Mouse (Mus musculus) MEL (cell line): ENCODE measurements around the gene Kcnq4. TPM values are rescaled to one million over a fixed set of nuclear protein-coding genes. Genes with fewer than 3 reads are reported as not detected.

Experiments
- DNase-seq: peaks from one replicate; pipeline ENCODE4 v3.0.0; 2011; ENCODE audit warnings: low read depth, low spot score
- H3K27ac ChIP-seq: 2 replicates; pipeline ENCODE4 v1.5.1; 2012; ENCODE audit warnings: low read depth, mild to moderate bottlenecking, control low read depth, low read length, moderate library complexity; ENCODE audit not compliant: control insufficient read depth
- H3K27me3 ChIP-seq, 2 experiments: fragments of 150-350 bp in 1 of 2; sonication (generic) in 1 of 2; 2 replicates each; pipeline ENCODE4 v1.6.1; 2012; ENCODE audit warnings: low read length in 2 of 2, mild to moderate bottlenecking in 2 of 2, improper control_type of control experiment in 1 of 2, moderate library complexity in 1 of 2; ENCODE audit not compliant: insufficient read depth in 2 of 2, control insufficient read depth in 1 of 2
- H3K36me3 ChIP-seq, 2 experiments: 2 replicates each; pipeline ENCODE4 v1.6.1; 2012 to 2014; ENCODE audit warnings: low read length in 2 of 2, improper control_type of control experiment in 1 of 2, inconsistent platforms in 1 of 2, mild to moderate bottlenecking in 1 of 2; ENCODE audit not compliant: insufficient read depth in 2 of 2, control insufficient read depth in 1 of 2
- H3K4me1 ChIP-seq, 2 experiments: fragments of 150-350 bp in 1 of 2; sonication (generic) in 1 of 2; 2 replicates each; pipeline ENCODE4 v1.6.1; 2012; ENCODE audit warnings: low read length in 2 of 2, improper control_type of control experiment in 1 of 2, mild to moderate bottlenecking in 1 of 2; ENCODE audit not compliant: insufficient read depth in 2 of 2, control insufficient read depth in 1 of 2
- H3K4me3 ChIP-seq, 2 experiments: fragments of 150-350 bp in 1 of 2; sonication (generic) in 1 of 2; 2 replicates each; pipeline ENCODE4 v1.5.1; 2012; ENCODE audit warnings: low read depth in 2 of 2, low read length in 2 of 2, mild to moderate bottlenecking in 2 of 2, moderate library complexity in 2 of 2, control low read depth in 1 of 2, improper control_type of control experiment in 1 of 2; ENCODE audit not compliant: control insufficient read depth in 1 of 2, insufficient read depth in 1 of 2
- H3K79me2 ChIP-seq: 2 replicates; pipeline ENCODE4 v1.6.1; 2012; ENCODE audit warnings: mild to moderate bottlenecking, low read length, moderate library complexity; ENCODE audit not compliant: control insufficient read depth, poor library complexity, insufficient read depth
- H3K9ac ChIP-seq: 2 replicates; pipeline ENCODE4 v1.6.1; 2012; ENCODE audit warnings: low read depth, mild to moderate bottlenecking, control low read depth, low read length, moderate library complexity; ENCODE audit not compliant: control insufficient read depth, poor library complexity, severe bottlenecking
- H3K9me3 ChIP-seq: fragments of 150-350 bp; sonication (generic); replicated peaks from 2 replicates; pipeline ENCODE4 v1.6.1; 2012; ENCODE audit warnings: mild to moderate bottlenecking, low read length, improper control_type of control experiment, moderate library complexity; ENCODE audit not compliant: insufficient read depth
- ELF1 ChIP-seq: IDR thresholded peaks from 2 replicates; pipeline ENCODE4 v1.6.1; 2014; ENCODE audit warnings: low read depth, mild to moderate bottlenecking, inconsistent platforms, low read length, improper control_type of control experiment, moderate library complexity
- EP300 ChIP-seq, 2 experiments: IDR thresholded peaks; 2 replicates each; pipeline ENCODE4 v1.6.1; 2011; ENCODE audit warnings: improper control_type of control experiment in 2 of 2, low read length in 2 of 2, low read depth in 1 of 2, mild to moderate bottlenecking in 1 of 2
- GABPA ChIP-seq: IDR thresholded peaks from 2 replicates; pipeline ENCODE4 v1.6.1; 2012; ENCODE audit warnings: low read depth, mild to moderate bottlenecking, inconsistent platforms, low read length, improper control_type of control experiment, moderate library complexity
- GATA1 ChIP-seq: IDR thresholded peaks from 2 replicates; pipeline ENCODE4 v1.6.1; 2011; ENCODE audit warnings: low read depth, low read length, improper control_type of control experiment
- KAT2A ChIP-seq: conservative IDR thresholded peaks from 2 replicates; pipeline ENCODE4 v1.6.1; 2012; ENCODE audit warnings: low read depth, low read length, improper control_type of control experiment, inconsistent platforms
- MAFK ChIP-seq: IDR thresholded peaks from 2 replicates; pipeline ENCODE4 v1.6.1; 2011; ENCODE audit warnings: low read depth, mild to moderate bottlenecking, low read length, improper control_type of control experiment, borderline replicate concordance
- MEF2A ChIP-seq: IDR thresholded peaks from 2 replicates; pipeline ENCODE4 v1.6.1; 2014; ENCODE audit warnings: low read depth, mild to moderate bottlenecking, inconsistent platforms, low read length, improper control_type of control experiment; ENCODE audit not compliant: poor library complexity, insufficient replicate concordance, severe bottlenecking; ENCODE audit errors: extremely low read depth
- MYB ChIP-seq: IDR thresholded peaks from 2 replicates; pipeline ENCODE4 v1.6.1; 2011; ENCODE audit warnings: mild to moderate bottlenecking, low read depth, low read length, improper control_type of control experiment
- NRF1 ChIP-seq: IDR thresholded peaks from 2 replicates; pipeline ENCODE4 v1.6.1; 2014; ENCODE audit warnings: low read depth, mild to moderate bottlenecking, inconsistent platforms, low read length, improper control_type of control experiment, moderate library complexity; ENCODE audit not compliant: poor library complexity, insufficient read depth, severe bottlenecking
- POLR2A ChIP-seq, 2 experiments: IDR thresholded peaks; 2 replicates each; pipeline ENCODE4 v1.6.1; 2011 to 2012; ENCODE audit warnings: low read length in 2 of 2, mild to moderate bottlenecking in 2 of 2, control low read depth in 1 of 2, improper control_type of control experiment in 1 of 2, low read depth in 1 of 2, moderate library complexity in 1 of 2; ENCODE audit not compliant: control insufficient read depth in 1 of 2, insufficient read depth in 1 of 2, poor library complexity in 1 of 2
- POLR2AphosphoS2 ChIP-seq: IDR thresholded peaks from 2 replicates; pipeline ENCODE4 v1.6.1; 2011; ENCODE audit warnings: low read length, improper control_type of control experiment
- RAD21 ChIP-seq: IDR thresholded peaks from 2 replicates; pipeline ENCODE4 v1.6.1; 2011; ENCODE audit warnings: mild to moderate bottlenecking, low read depth, low read length, improper control_type of control experiment
- SIN3A ChIP-seq: IDR thresholded peaks from 2 replicates; pipeline ENCODE4 v1.6.1; 2012; ENCODE audit warnings: low read length, improper control_type of control experiment, inconsistent platforms
- SMC3 ChIP-seq: IDR thresholded peaks from 2 replicates; pipeline ENCODE4 v1.6.1; 2011; ENCODE audit warnings: low read depth, low read length, improper control_type of control experiment
- TAL1 ChIP-seq: IDR thresholded peaks from 2 replicates; pipeline ENCODE4 v1.6.1; 2012; ENCODE audit warnings: mild to moderate bottlenecking, inconsistent platforms, low read length, moderate library complexity, mixed read lengths
- TBP ChIP-seq: IDR thresholded peaks from 2 replicates; pipeline ENCODE4 v1.8.0; 2011; ENCODE audit warnings: low read depth, low read length, improper control_type of control experiment
- TCF12 ChIP-seq: IDR thresholded peaks from 2 replicates; pipeline ENCODE4 v1.6.1; 2014; ENCODE audit warnings: low read depth, mild to moderate bottlenecking, inconsistent platforms, low read length, improper control_type of control experiment, moderate library complexity
- USF1 ChIP-seq: IDR thresholded peaks from 2 replicates; pipeline ENCODE4 v1.6.1; 2014; ENCODE audit warnings: low read depth, mild to moderate bottlenecking, inconsistent platforms, low read length, improper control_type of control experiment, moderate library complexity
- USF2 ChIP-seq, 2 experiments: IDR thresholded peaks; 2 replicates each; pipeline ENCODE4 v1.6.1; 2011 to 2012; ENCODE audit warnings: improper control_type of control experiment in 2 of 2, low read length in 2 of 2, borderline replicate concordance in 1 of 2, inconsistent platforms in 1 of 2, low read depth in 1 of 2, mild to moderate bottlenecking in 1 of 2; ENCODE audit not compliant: insufficient read depth in 1 of 2
- ZC3H11A ChIP-seq: IDR thresholded peaks from 2 replicates; pipeline ENCODE4 v1.6.1; 2012; ENCODE audit warnings: low read depth, mild to moderate bottlenecking, inconsistent platforms, low read length, improper control_type of control experiment
- ZMIZ1 ChIP-seq: IDR thresholded peaks from 2 replicates; pipeline ENCODE4 v1.6.1; 2012; ENCODE audit warnings: low read depth, mild to moderate bottlenecking, inconsistent platforms, low read length, improper control_type of control experiment, moderate library complexity
- polyA plus RNA-seq, 2 experiments: library from polyadenylated mRNA; stranded (reverse) in 1 of 2; unstranded in 1 of 2; fragments of >175 nt in 1 of 2; fragments of >200 nt in 1 of 2; gene quantifications; 2 replicates each; pipeline versions ENCODE4 v1.2.1 to v1.2.4; 2012; ENCODE audit warnings: low replicate concordance in 2 of 2, low read depth in 1 of 2; ENCODE audit not compliant: insufficient read length in 2 of 2, insufficient read depth in 1 of 2, missing spikeins in 1 of 2
- total RNA-seq: library from RNA; depleted of rRNA; stranded (reverse); fragments of 300-350 nt; gene quantifications from 2 replicates; pipeline ENCODE4 v1.2.3, GENCODE M21; 2012

Kcnq4 gene
- total and polyA plus RNA-seq, 3 experiments, result 0.07 TPM; not detected in 2

DNA sequence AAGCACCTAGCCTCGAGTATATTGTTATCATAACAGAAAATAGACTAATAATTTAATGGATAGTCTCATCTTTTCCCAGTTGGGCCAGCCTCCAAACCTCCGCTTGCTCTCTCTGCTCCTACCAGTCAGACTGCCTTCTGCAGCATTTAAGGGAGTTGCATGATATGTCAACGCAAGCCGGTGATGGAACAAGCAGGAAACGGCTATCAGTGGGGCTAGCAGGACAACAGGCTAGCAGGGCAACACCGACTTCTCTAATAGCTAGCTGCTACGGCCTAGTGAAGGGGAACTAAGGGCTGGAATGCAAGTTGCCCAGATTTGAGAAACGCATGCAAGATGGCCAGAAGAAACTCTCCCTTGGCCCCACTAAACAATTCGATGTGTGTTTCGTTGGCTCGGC lies 20.6 kb downstream of the Kcnq4 start:
- H3K9ac ChIP-seq, result no peak overlapping the region
- peaks cover 0 to 4% of the 10 kb centered on the region in 2 experiments for H3K4me1 ChIP-seq
- DNase-seq, result no peak
- H3K79me2 ChIP-seq, result no peaks in the 10 kb centered on the region
- no peak overlapping the region for H3K27ac ChIP-seq
- H3K36me3 ChIP-seq, result no peaks in the 10 kb centered on the region; a peak in 1 of 4 replicates
- peaks cover 17 to 22% of the 10 kb centered on the region in 2 experiments for H3K27me3 ChIP-seq
- TF ChIP-seq POLR2A (IDR thresholded peaks at IDR 0.05; ENCODE audit: control insufficient read depth in 1 of 2, insufficient read depth in 1 of 2, low read depth in 1 of 2, low read length in 2 of 2, poor library complexity in 1 of 2) (no peak), NRF1 (no peak), ELF1 (no peak), EP300 (IDR thresholded peaks at IDR 0.05; ENCODE audit: low read depth in 1 of 2, low read length in 2 of 2) (no peak), GABPA (no peak), USF2 (IDR thresholded peaks at IDR 0.05; ENCODE audit: borderline replicate concordance in 1 of 2, insufficient read depth in 1 of 2, low read depth in 1 of 2, low read length in 2 of 2) (no peak), KAT2A (no peak), SIN3A (no peak), ZMIZ1 (no peak), ZC3H11A (no peak), MAFK (no peak), TCF12 (no peak), USF1 (no peak), SMC3 (no peak)
- H3K9me3 ChIP-seq, result no peaks in the 10 kb centered on the region
- no peak overlapping the region for H3K4me3 ChIP-seq

DNA sequence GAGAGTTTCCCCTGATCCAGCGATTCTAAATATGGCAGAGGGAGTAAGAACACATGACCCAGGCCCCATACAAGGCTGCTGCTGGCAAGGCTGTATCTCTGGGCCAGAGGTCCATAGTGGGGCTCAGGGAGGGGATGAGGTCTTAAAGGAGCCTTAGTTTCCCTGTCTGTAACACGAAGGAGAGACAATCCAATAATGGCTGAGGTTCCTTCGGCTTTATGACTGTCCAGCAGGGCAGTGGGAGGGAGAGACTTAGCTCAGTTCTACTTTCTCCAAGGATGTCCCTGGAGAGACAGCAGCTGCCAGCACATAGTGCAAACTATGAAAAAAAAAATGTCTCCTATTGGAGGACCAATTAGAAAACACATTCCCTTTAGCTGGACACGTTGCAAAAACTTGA lies 22.2 kb downstream of the Kcnq4 start:
- TF ChIP-seq EP300 (IDR thresholded peaks at IDR 0.05; ENCODE audit: low read depth in 1 of 2, low read length in 2 of 2), result no peak
- TF ChIP-seq, all 39 proteins: peak for 0
- no peaks in the 10 kb centered on the region for H3K9me3 ChIP-seq
- no peak overlapping the region for H3K27ac ChIP-seq
- H3K36me3 ChIP-seq, result no peaks in the 10 kb centered on the region; a peak in 1 of 4 replicates
- H3K27me3 ChIP-seq, result peaks cover 22% of the 10 kb centered on the region in 2 experiments
- no peak overlapping the region for H3K9ac ChIP-seq
- H3K4me3 ChIP-seq, result no peak overlapping the region
- no peaks in the 10 kb centered on the region for H3K79me2 ChIP-seq
- peaks cover 0 to 4% of the 10 kb centered on the region in 2 experiments; a peak in 3 of 4 replicates for H3K4me1 ChIP-seq
- no peak for DNase-seq

DNA sequence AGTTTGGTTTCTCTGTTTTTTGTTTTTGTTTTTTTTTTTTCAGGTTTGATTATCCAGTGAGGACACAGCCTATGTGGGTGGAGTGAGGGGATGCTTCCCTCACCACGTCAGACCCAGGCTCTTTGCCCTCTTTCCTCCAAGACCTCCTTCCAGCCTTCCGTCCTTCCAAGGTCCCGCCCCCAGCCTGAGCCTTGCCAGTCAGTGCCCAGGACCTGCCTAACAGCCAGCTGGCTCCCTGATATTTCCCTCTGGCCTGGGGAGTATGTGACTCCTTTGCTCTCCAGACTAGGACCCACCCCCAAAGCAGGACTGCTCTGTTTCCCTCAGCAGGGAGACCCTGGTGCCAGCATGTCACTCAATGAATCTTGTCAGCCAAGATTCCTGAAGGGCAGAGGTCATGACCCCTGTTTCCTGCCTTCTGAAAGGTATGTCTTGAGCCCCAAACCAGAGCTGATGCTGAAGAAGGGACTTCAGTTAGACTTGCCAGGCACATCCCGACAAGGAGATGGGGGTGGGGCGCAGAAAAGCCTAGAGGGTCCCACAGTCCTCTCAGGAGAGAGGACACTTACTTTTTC lies 22.8 kb downstream of the Kcnq4 start:
- no peaks in the 10 kb centered on the region for H3K79me2 ChIP-seq
- H3K9ac ChIP-seq, result no peak overlapping the region

More for the DNA sequence above, 22.8 kb downstream of the Kcnq4 start:
- H3K4me1 ChIP-seq, result peaks cover 0 to 2% of the 10 kb centered on the region in 2 experiments; a peak in 3 of 4 replicates
- TF ChIP-seq MEF2A (no peak), TCF12 (no peak), POLR2AphosphoS2 (no peak), GATA1 (no peak), MYB (no peak), RAD21 (no peak), TBP (no peak), EP300 (IDR thresholded peaks at IDR 0.05; ENCODE audit: low read depth in 1 of 2, low read length in 2 of 2) (no peak), TAL1 (no peak), NRF1 (no peak)
- peaks cover 22% of the 10 kb centered on the region in 2 experiments for H3K27me3 ChIP-seq
- no peaks in the 10 kb centered on the region for H3K9me3 ChIP-seq
- H3K27ac ChIP-seq, result no peak overlapping the region
- H3K36me3 ChIP-seq, result no peaks in the 10 kb centered on the region; a peak in 1 of 4 replicates
- H3K4me3 ChIP-seq, result no peak overlapping the region
- DNase-seq, result no peak
